Mouse (Mus musculus) thymus, postnatal 4 days (tissue): Measurements from ENCODE around the gene Itga3.

Experiments used
- DNase-seq: peaks from one replicate; pipeline ENCODE4 v3.0.0; 2021

Gene Itga3

GRCm38 (mm10) chr11:95002705-95003104 is 73.9 kb downstream of the Itga3 start:
- no peak for DNase-seq

- DNase-seq = peak; percentile 20
These were observed 74.8 kb downstream of the Itga3 start for GRCm38 (mm10) chr11:95001584-95002347.

GRCm38 (mm10) chr11:95001058-95001457 is 75.5 kb downstream of the Itga3 start:
- peak; percentile 80 for DNase-seq

DNA sequence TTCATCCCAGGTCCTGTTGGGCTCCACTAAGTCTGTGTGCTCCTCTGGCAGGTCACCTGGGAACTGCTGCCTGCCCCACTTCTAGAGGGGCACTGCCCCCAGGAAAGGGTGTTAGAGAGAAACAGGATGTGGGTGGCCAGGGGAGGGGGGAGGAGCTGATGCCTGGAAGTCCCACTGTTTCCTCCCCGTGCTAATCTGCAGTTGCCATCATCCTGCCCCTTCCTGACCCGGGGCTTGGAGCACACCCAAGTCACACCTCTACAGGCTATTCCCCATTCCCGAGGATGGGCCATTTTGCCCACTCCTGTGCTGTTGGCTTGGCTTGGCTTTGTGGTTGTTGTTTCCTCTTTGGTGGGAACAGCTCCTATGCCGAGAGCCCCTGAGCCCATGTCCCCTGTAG is 76.1 kb downstream of the Itga3 start:
- peak; percentile 76 for DNase-seq

DNA sequence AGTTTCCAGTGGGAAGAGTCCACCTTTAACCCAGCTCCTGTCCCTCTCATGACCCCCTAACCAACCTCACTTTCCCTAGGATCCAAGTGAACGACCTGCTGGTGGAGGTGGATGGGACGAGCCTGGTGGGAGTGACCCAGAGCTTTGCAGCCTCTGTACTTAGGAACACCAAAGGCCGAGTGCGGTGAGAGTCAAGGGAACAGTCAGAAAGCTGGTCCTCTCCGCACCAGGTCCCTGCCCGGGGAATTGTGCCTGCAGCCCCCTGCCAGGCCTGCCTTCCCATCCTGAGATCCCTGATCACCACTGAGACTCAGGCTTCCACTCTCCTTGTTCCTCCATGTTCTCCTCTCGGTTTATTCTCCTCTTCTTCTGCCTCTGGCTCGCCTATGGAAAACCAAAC is 76.5 kb downstream of the Itga3 start:
- DNase-seq = peak; percentile 56

GRCm38 (mm10) chr11:94998041-94998531 is 78.5 kb downstream of the Itga3 start:
- DNase-seq = peak; percentile 96

- DNase-seq = no peak
These were observed 79.0 kb downstream of the Itga3 start for GRCm38 (mm10) chr11:94997596-94997995.

DNA sequence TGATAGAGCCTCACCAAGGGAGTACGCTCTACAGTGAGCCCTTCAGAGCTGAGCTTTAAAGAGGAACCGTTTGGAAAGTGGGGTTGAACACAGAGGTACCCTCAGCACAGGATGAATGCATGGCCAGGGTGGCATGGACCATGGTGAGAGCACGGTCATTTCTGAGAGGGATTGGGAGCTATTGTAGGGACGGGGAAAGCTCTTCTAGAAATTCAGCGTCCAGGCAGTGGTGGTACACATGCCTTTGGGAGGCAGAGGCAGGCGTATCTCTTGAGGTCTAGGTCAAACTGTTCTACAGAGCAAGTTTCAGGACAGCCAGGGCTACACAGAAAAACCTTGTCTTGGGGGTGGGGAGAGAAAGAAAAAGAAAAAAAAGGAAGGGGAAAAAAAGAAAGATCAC is 79.6 kb downstream of the Itga3 start:
- peak; percentile 18 for DNase-seq

DNA sequence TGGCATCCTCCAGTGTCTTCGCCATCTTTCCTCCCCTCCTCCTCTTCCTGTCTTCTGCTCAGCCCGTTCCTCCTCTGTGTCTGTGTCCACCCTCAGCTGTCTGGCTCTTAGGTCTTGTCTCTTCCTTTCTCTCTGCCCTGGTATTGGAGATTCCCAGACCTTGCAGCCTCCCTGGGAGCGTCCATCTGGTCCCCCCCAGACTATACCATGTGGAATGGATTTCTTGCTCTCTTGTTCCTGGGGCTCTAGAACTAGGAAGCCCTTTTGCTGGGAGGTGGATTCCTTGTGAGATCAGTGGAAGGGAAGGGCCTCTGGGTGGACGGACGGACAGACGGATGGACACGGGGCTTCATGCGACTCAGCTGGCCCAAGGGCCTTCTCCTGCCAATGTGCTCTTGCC is 80.5 kb downstream of the Itga3 start:
- peak; percentile 23 for DNase-seq

DNA sequence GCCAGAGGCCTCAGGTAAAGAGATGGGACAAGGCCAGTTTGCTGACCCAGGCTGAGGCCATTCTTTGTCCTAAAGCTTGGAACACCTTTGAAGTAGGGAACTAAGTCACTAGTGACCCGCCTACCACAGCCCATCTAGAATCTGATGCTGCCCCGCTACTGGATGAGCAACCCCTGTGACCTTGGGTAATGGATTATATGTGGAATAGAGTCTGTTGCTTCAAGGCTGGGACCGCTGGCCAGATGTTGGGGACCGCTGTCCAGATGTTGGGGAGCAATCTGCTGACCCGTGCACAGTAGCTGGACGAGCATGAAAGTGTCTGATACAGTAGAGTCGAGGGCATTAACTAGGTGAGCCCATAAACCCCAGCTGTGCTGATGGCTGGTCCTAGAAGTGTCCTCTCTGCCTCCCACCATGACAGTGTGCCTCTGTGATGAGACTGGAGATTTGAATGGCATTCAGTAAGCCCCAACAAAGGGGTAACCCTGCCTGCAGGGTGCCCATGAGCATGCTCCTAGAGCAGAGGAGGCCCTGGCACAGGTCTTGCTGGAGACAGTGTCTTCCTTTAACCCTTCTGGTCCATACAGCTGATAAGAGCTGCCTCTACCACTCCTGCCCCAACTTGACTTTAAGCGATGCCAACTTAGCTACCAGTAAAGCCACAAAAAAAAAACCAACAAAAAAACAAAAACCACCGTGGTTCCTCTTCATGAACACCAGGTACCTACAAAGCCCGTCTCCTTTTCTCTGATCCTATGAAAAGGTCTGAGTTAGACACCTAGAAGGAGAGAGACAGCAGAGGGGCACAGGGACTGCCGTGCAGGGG is 81.4 kb downstream of the Itga3 start:
- DNase-seq = peak; percentile 43
